Mouse (Mus musculus) stomach, postnatal 0 days (tissue): ENCODE results near the gene Gna11. TPM values are rescaled to one million over a fixed set of nuclear protein-coding genes. Genes with fewer than 3 reads are reported as not detected.
A peak's percentile ranks its signal among the peaks of the same experiment; 100 is the strongest.

Source experiments
- ATAC-seq: fragments of 200-750 bp; cut with Nextera tagmentation; 2 replicates; pipeline ENCODE4 v1.8.0; 2017; ENCODE audit not compliant: low FRiP score, low TSS enrichment
- DNase-seq: peaks from one replicate; pipeline ENCODE4 v3.0.0-alpha.2; 2016; ENCODE audit warnings: low spot score
- H3K27ac ChIP-seq: fragments of 300-500 bp; sonication (generic); replicated peaks from 2 replicates; pipeline ENCODE4 v1.5.1; 2014; ENCODE audit warnings: mild to moderate bottlenecking, control low read depth
- H3K27me3 ChIP-seq: fragments of 300-500 bp; sonication (generic); 2 replicates; pipeline ENCODE4 v1.6.1; 2014; ENCODE audit warnings: low read length; ENCODE audit not compliant: control insufficient read depth, insufficient read depth
- H3K36me3 ChIP-seq: fragments of 300-500 bp; sonication (generic); 2 replicates; pipeline ENCODE4 v1.6.1; 2014; ENCODE audit warnings: low read length, mixed read lengths; ENCODE audit not compliant: control insufficient read depth, insufficient read depth
- H3K4me1 ChIP-seq: fragments of 300-500 bp; sonication (generic); replicated peaks from 2 replicates; pipeline ENCODE4 v1.6.1; 2014; ENCODE audit warnings: antibody characterized with exemption; ENCODE audit not compliant: control insufficient read depth, insufficient read depth
- H3K4me2 ChIP-seq: fragments of 300-500 bp; sonication (generic); replicated peaks from 2 replicates; pipeline ENCODE4 v1.6.1; 2014; ENCODE audit warnings: low read depth, mild to moderate bottlenecking, control low read depth, moderate library complexity
- H3K4me3 ChIP-seq: fragments of 300-500 bp; sonication (generic); 2 replicates; pipeline ENCODE4 v1.5.1; 2014; ENCODE audit warnings: low read depth, low read length, control low read depth
- H3K9ac ChIP-seq: fragments of 300-500 bp; sonication (generic); 2 replicates; pipeline ENCODE4 v1.6.1; 2014; ENCODE audit warnings: mild to moderate bottlenecking, low read length, control low read depth, mixed read lengths
- H3K9me3 ChIP-seq: fragments of 300-500 bp; sonication (generic); 2 replicates; pipeline ENCODE4 v1.6.1; 2016; ENCODE audit warnings: low read length; ENCODE audit not compliant: control insufficient read depth
- CTCF ChIP-seq: IDR thresholded peaks from 2 replicates; pipeline ENCODE4 v1.5.1; 2016; ENCODE audit warnings: antibody characterized with exemption, low read depth, mild to moderate bottlenecking, moderate library complexity
- EP300 ChIP-seq: optimal IDR thresholded peaks from 2 replicates; pipeline ENCODE3; 2016; ENCODE audit warnings: antibody characterized with exemption
- WGBS: fragments of 180-500 bp; shearing (Covaris S2); extraction: QIAGEN DNeasy Blood & Tissue Kit; methylation state at CpG from one replicate; pipeline ENCODE4 v1.1.7; 2014; 5-methylcytosine and 5-hydroxymethylcytosine counted together
- polyA plus RNA-seq: library from polyadenylated mRNA; unstranded; fragments of >200 nt; fragmentation: Nextera tagmentation; extraction: Ambion mirVana; gene quantifications from 2 replicates; pipeline ENCODE4 v1.2.1, GENCODE M21; 2015

Gna11 gene
- polyA plus RNA-seq, 1 experiment from 2014 or later, result 62.5 TPM

DNA sequence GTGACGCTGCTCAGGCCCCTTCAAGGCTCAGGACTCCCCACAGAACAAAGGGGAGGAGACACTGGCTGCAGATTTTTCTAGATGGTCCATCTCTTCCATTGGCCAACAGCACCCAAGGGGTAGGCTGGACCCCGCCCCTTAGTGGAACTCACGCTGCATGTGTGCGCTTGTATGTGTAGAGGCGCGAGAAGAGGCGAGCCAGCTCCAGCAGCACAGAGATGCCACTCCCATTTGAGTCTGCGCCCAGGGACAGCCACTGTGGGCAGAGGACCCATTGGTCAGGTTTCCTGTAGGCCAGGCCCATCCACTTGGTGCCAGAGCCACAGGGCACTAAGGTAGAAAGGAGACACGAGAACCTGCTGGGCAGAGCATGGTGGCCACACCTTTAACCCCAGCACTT, 54.0 kb downstream of the Gna11 start:
- Histone ChIP-seq H3K4me2 (no peak overlapping the region), H3K4me3 (no peak overlapping the region), H3K9ac (no peak overlapping the region), H3K9me3 (no peaks in the 10 kb centered on the region), H3K36me3 (peaks cover 34% of the 10 kb centered on the region), H3K4me1 (peaks cover 3% of the 10 kb centered on the region; the same call in 1 of the 2 replicates), H3K27ac (no peak overlapping the region), H3K27me3 (no peaks in the 10 kb centered on the region)
- ATAC-seq (no peak), DNase-seq (no peak)
- 91% methylated on average over 9 of the region's 9 CpGs for WGBS
- no peak for TF ChIP-seq EP300
- no peak for TF ChIP-seq CTCF

DNA sequence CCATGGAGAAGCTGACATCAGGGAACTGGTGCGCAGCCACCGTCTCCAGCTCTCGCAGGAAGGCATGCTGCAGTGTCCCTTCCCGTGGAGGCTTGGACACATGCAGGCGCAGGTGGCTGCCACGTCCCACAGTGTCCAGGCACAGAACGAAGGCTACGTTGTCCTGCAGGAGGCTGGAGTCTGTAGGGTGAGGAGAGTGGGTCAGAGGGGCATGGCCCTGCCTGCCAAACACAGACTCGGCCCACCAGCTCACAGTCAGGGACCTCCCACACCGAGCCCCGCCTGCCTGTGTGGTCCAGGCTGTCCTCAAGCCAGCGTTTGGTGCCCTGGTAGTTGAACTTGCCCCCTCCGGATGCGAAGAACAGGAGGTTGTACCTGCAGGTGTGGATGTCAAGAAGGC, 55.0 kb downstream of the Gna11 start:
- DNase-seq, result no peak
- Histone ChIP-seq H3K9me3 (no peaks in the 10 kb centered on the region), H3K4me2 (no peak overlapping the region), H3K9ac (no peak overlapping the region), H3K36me3 (peaks cover 34% of the 10 kb centered on the region), H3K4me1 (no peaks in the 10 kb centered on the region), H3K27me3 (no peaks in the 10 kb centered on the region), H3K27ac (no peak overlapping the region), H3K4me3 (no peak overlapping the region)
- ATAC-seq, result no peak
- 84% methylated on average over 14 of the region's 14 CpGs for WGBS
- TF ChIP-seq CTCF (no peak), EP300 (no peak)

DNA sequence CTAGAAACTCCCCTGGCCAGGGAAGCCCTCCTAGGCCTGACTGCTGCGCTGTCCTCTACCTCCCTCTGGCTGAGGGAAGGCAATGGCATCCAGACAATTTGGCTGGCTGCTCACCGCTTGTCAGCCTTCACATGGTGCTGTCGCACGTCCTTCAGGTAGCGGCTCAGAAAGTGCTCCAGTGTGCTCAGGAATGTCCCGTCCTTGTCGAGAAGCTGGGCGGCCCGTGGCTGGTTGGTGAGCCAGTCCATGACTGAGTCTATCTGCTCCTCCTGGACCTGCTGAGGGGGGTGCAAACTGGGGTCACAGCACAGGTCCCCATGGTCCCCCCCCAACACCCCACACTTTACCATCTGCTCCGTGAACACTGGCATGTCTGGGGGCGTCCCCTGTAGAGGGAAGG, 56.9 kb downstream of the Gna11 start:
- WGBS, result 83% methylated on average over 11 of the region's 11 CpGs
- H3K4me3 ChIP-seq, result no peak overlapping the region
- DNase-seq, result no peak
- no peak overlapping the region for H3K9ac ChIP-seq
- H3K9me3 ChIP-seq, result no peaks in the 10 kb centered on the region
- ATAC-seq, result no peak
- peaks cover 34% of the 10 kb centered on the region for H3K36me3 ChIP-seq
- H3K27me3 ChIP-seq, result no peaks in the 10 kb centered on the region
- no peaks in the 10 kb centered on the region for H3K4me1 ChIP-seq
- TF ChIP-seq CTCF, result no peak
- no peak for TF ChIP-seq EP300
- no peak overlapping the region for H3K27ac ChIP-seq
- H3K4me2 ChIP-seq, result no peak overlapping the region

DNA sequence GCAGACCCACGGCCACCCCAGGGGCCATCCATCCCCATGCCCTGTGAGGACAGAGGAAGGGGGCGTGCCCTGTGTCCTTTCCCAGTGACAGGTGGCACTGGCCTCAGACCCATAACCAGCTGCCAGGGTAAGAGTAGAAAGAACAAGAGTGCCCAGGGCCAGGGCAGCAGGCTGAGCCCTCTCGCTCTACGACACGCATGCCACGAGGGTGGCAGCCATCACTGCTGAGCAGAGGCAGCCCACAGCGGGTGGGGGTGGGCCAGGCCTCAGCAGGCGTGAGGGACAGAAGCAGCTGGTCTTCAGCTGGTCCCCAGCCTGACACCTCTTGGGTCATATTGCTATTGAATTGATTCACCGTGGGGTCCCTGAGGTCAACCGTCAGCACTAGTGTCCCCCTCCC, 58.5 kb downstream of the Gna11 start:
- no peaks in the 10 kb centered on the region for H3K9me3 ChIP-seq
- no peaks in the 10 kb centered on the region for H3K4me1 ChIP-seq
- no peak overlapping the region for H3K9ac ChIP-seq
- H3K27me3 ChIP-seq, result no peaks in the 10 kb centered on the region; the same call in 1 of the 2 replicates
- H3K27ac ChIP-seq, result no peak overlapping the region
- no peak overlapping the region for H3K4me3 ChIP-seq
- H3K4me2 ChIP-seq, result no peak overlapping the region
- WGBS, result 88% methylated on average over 10 of the region's 10 CpGs
- peaks cover 27% of the 10 kb centered on the region for H3K36me3 ChIP-seq
- TF ChIP-seq CTCF (no peak), EP300 (no peak)
- DNase-seq (no peak), ATAC-seq (no peak)

DNA sequence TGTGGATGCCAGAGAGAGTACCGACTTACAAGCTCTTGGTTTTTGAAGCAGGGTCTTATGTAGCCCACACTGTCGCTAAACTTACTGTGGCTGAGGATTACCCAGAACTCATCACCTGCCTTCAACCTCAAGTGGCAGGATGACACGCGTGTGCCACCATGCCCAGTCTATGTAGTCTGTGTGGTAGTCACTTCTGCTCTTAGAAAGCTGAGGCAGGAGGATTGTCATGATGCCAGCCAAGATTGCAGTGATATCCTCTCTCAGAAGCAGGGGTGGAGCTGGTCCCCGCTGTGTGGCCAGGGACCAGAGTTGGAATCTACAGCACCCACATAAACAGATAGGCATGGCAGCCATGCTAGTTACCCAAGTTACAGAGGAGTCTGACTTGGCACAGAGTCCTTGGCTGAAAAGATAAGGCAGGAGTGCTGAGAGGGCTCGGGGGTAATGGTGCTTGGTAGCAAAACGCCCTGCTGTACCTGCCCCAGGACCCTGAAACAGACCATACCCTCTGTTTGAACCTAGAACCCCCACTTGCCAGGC, 59.4 kb downstream of the Gna11 start:
- H3K4me3 ChIP-seq, result no peak overlapping the region
- ATAC-seq (no peak), DNase-seq (no peak)
- TF ChIP-seq EP300 (no peak), CTCF (no peak)
- H3K9ac ChIP-seq, result no peak overlapping the region
- no peaks in the 10 kb centered on the region for H3K4me1 ChIP-seq
- H3K27ac ChIP-seq, result no peak overlapping the region
- no peak overlapping the region for H3K4me2 ChIP-seq
- H3K27me3 ChIP-seq, result no peaks in the 10 kb centered on the region; the same call in 1 of the 2 replicates
- no peaks in the 10 kb centered on the region for H3K9me3 ChIP-seq
- H3K36me3 ChIP-seq, result peaks cover 18% of the 10 kb centered on the region; the same call in 1 of the 2 replicates
- WGBS, result 68% methylated on average over 7 of the region's 7 CpGs

DNA sequence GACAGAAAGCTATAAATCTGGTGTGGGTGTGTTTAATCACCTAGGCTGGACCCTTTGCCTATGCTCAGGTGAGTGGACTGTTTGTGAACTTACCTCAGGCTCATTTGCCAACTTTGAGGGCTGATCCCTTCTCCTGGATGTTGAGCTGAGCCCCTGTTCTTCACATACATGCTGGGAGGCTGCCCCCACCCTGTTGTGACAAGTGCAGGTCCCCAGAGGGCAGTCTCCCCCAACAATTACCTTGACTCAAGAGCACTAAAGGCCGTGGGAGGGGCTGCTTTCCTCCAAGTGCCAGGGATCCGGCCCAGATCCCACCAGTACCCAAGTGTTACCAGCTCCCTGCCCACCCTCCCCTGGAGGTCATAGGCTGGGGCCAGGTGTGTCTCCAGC, 59.9 kb downstream of the Gna11 start:
- Histone ChIP-seq H3K9ac (no peak overlapping the region), H3K4me3 (no peak overlapping the region)
- WGBS, result 23% methylated on average over 2 of the region's 2 CpGs

More for the DNA sequence above, 59.9 kb downstream of the Gna11 start:
- no peaks in the 10 kb centered on the region; the same call in 1 of the 2 replicates for H3K27me3 ChIP-seq
- no peaks in the 10 kb centered on the region for H3K9me3 ChIP-seq
- TF ChIP-seq CTCF (peak; percentile 39), EP300 (no peak)
- peaks cover 18% of the 10 kb centered on the region; the same call in 1 of the 2 replicates for H3K36me3 ChIP-seq
- no peak for ATAC-seq
- DNase-seq, result no peak
- H3K4me1 ChIP-seq, result no peaks in the 10 kb centered on the region
- no peak overlapping the region for H3K4me2 ChIP-seq
- no peak overlapping the region for H3K27ac ChIP-seq
